Mouse (Mus musculus): ENCODE data around the gene Ugt1a6b.

DNA sequence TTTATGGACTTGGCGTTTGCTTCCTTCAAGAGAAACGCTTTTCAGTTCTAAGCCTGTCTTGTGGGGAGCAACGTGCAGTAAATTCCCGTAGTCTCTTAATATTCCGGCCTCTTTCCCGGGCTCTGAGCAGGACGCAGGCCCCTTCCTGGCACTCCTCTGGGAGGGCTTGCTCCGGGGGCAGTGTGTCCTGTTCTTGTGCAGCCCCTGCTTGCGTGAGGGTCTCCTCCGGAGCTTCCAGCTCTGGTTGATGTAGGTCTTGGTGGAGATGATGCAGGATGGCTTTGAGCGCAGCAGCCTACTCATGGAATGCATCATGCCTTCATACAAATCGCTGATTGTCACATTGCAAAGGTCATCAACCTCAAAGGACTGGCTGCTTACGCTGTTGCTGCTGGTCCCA, 163.1 kb downstream of the Ugt1a6b start:
- no peak for TF ChIP-seq POLR2A (IDR thresholded peaks at IDR 0.05; ENCODE audit: low read depth, low read length)
- no peak for TF ChIP-seq CTCF (conservative IDR thresholded peaks at IDR 0.05; ENCODE audit: insufficient read depth, insufficient read length, low read depth, low read length)
